Mouse (Mus musculus) kidney, adult 9 months (tissue): Measurements from ENCODE around the gene Lrrc58.
A peak's percentile ranks its signal among the peaks of the same experiment; 100 is the strongest.

Experiments
- DNase-seq: peaks from one replicate; pipeline ENCODE4 v3.0.0; 2022

Lrrc58 gene

DNA sequence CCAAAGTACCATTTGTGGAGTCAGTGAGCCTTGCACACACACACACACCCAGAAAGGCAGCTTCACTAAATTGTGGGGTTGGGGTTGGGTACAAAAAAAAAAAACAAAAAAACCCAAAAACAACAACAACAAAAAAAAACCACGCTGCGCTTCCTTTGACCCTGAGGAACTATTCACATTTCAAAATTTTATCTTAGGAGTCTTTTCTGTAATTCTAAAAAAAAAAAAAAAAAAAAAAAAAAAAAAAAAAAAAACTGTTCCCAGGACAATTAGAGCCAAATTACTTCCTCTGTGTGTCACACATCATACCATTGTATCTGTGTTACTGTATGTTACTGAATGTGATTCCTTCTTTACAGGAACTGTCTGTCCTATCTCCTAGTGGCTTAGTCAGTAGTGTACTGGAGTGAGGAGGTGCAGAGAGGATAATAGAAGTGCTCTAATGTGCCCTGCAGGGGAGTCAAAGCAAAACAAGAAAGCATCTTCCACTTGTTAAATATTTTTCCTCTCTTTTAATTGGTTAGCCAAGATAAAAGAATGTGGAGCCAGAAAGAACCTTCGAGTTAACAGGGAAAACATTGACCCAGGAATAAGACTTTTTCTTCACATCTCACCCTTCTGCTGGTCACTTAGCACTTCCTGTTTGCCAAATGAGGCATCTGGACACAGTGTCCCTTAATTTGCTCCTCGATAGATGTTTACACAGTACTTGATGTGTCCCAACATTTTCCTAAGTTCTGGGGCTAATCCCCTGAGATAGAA is 1.5 kb downstream of the Lrrc58 start:
- DNase-seq = peak; percentile 69

DNA sequence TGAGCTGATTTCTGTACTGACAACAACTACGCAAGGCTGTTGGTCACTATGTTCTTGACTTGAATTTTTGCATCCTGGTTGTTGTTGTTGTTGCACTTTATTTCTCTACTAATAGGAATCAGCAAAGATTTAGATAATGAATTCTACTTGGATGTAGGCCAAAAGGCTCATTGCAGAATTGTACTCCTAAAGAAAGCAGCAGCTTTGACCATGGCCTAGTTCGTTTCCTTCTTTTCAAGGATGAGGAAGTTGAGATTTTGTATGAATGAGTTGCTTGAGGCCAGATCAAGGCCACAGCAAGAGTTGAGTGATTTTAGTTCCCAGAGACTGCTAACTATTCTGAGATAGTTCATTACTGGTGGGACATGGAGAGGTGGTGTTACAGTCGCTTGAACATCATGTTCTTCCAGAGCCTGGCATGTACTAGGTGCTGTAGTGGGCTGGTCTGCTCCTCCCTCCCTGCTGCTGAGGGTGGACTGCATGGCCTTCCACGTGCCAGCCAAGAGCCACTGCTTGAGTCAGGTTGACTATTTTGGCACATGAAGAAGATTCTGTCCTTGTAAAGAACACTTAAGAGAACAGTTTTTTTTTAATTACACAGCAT is 3.0 kb downstream of the Lrrc58 start:
- DNase-seq = peak; percentile 85

DNA sequence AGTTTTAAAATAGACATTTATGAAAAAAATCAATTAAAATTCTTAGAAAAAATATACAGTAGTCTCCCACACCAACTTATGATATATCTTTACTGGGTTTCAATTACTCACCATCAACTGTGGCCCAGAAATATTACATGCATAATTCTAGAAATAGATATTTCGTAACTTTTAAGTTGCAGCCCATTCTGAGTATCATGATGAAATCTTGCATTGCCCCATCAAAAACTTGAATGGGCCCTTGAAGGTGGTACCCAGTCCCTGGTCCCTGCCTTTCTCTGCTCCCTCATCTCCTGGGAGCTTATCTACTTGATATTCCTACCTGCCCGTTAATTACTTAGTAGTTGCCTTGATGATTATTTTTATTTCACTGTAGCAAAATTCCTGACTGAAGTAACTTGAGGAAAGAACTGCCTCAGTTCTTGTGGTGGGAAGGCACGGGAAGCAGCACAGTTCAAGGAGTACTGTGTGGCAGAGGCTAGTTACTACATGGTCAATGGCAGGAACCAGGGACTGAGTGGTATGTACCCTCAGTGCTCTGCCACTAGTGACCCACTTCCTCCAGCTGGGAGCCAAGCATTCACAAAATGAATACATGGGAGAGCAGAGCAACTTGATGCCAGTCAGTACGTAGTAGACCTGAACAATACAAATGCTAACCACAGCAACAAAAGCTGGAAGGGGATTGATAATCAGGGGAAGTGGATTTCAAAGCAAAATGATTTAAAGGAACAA is 6.5 kb downstream of the Lrrc58 start:
- no peak for DNase-seq

- DNase-seq = no peak
Observed at GRCm38 (mm10) chr16:37877406-37877805, 9.2 kb downstream of the Lrrc58 start.

- DNase-seq = no peak
Observed at GRCm38 (mm10) chr16:37878951-37879505, 10.8 kb downstream of the Lrrc58 start.

DNA sequence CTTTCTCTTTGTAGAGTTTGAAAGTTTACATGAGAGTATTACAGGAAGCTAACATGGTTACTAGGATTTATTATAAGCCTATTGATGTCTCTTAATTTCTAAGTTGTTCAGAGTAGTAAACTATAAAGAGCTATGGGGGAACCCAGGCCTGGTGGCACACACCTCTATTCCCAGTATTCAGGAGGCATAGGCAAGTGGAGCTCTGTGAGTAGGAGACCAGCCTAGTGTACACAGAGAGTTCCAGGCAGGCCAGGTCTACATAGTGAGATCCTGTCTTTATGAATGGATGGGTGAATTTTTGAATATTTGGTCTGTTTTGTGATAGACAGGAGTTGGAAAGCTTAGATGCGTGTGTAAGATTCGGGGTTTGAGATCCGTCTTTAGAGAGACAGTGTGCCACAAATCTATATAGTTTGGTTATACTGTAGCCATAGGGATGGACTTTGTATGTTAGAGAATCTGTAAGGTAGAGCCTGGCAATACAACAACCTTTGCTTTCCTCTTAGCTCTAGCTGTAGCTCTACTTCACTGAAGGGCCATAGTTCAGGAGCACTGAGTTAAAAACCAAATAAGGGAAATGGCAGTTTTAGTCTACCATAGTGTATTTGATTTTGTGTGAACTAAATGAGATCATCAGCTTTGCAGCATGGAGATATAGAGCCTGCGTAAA is 11.7 kb downstream of the Lrrc58 start:
- no peak for DNase-seq

- DNase-seq = no peak
Observed at GRCm38 (mm10) chr16:37881168-37881567, 13.0 kb downstream of the Lrrc58 start.

- no peak for DNase-seq
Observed at GRCm38 (mm10) chr16:37888986-37889385, 20.8 kb downstream of the Lrrc58 start.

GRCm38 (mm10) chr16:37892667-37893066 is 24.5 kb downstream of the Lrrc58 start:
- no peak for DNase-seq

GRCm38 (mm10) chr16:37893381-37893780 is 25.2 kb downstream of the Lrrc58 start:
- no peak for DNase-seq

GRCm38 (mm10) chr16:37893942-37894341 is 25.8 kb downstream of the Lrrc58 start:
- no peak for DNase-seq

DNA sequence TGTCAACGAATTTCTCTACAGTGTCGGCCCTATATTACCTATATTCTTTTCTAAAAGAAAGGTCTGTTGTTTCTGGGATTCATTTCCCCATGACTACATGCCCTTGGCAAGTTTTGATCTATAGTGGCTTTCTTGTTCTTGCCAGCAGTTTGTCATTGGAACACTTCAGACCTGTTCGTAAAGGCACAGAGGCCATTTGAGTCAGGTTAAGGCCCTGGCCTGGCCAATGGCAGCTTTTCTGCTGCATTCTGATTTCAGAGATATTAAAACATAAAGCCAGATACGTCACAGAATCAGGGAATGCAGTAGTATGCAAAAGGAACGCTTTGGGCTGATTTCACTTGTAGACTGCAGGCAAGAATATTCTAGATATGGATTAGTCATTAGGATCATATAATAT is 30.6 kb downstream of the Lrrc58 start:
- no peak for DNase-seq

- peak; percentile 58 for DNase-seq
Observed at GRCm38 (mm10) chr16:37899357-37899756, 31.2 kb downstream of the Lrrc58 start.

GRCm38 (mm10) chr16:37901318-37901717 is 33.1 kb downstream of the Lrrc58 start:
- DNase-seq = peak; percentile 85

DNA sequence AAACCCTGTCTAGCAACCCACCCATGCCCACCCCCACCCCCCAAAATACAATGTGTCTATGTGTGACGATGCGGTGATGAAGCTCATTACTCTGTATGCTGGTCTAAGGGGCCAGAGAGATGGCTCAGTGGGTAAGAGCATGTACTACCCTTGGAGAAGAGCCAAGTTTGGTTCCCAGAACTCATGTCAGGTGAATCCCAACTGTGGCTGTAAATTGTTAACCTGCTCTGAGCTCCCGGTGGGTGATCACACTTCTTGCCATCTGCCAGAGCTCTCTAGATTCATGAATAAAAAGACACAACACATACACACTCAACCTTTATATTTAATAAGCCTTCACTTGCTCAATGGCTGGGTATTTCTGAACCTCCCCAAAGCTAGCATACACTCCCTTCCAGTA is 38.3 kb downstream of the Lrrc58 start:
- peak; percentile 76 for DNase-seq

DNA sequence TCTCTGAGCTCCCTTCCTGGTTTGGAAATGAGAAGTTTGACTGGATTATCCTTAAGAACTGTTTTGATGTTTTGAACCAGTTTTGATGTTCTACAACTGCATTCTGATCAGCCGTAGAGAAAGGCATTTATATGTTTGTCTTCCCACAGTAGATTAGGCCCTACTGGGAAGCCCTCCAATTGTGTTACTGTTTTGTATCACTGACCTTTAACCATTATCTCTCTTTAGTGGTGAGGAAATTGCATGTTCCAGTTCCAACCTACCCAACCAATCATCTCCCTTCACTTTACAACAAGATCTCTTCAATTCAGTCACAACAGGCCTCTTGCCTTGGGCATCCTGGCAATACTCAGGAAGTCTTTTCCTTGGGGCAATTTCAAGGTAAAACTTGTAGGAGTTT is 42.9 kb downstream of the Lrrc58 start:
- DNase-seq = no peak

DNA sequence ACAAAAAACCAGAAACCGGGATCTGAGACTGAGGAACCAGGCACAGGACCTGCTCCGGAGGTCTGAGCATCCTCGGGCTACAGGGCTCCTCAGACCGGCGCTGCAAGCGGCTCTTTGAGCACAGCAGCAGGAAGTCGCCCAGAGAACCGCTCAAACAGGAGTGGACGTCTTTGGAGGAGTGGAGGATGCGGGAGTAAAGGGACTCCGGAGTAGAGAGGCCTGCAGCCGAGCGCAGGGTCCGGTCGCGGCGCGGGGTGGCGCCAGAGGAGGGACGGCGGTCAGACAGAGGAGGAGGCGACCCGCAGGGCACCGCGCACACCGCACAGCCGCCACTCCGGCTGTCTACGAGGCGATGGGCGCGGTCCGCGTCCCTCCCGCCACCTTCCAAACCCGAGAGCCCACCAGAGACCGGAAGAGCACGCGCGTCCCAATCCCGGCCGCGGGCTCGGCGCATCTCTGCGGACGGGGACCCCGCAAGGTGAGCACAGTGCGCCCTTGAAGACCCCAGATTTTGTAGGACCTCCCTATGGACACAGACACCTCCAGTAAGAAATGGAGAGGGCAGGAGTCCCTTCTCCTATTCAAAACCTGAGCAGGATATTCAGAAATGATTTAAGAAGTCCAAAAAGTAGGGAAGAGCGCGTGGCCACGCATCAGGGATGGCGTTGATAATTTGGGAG is 48.1 kb downstream of the Lrrc58 start, which contains the start of gene Gpr156:
Gene Gpr156 (plus strand): TSS at position 359 of the 680 bp plus-strand sequence.
- no peak for DNase-seq

DNA sequence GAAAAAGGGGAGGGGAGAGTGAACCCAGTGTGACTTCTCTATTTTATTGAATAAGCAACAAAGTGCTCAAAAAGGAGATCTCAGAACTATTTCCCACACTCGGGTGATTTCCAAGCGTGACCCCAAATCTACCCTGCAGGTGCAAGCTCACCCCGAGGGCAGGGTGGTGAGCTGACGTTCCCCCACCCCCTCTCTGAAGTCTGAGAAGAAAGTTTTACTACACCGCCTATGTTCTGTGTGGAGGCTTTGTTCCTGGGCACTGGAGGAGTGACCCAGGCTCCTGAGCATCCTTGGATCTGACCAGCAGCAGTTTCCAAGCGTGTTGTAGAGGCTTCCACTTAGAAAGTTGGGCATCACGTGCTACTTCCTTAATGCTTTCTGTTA is 48.6 kb downstream of the Lrrc58 start:
- DNase-seq = no peak

DNA sequence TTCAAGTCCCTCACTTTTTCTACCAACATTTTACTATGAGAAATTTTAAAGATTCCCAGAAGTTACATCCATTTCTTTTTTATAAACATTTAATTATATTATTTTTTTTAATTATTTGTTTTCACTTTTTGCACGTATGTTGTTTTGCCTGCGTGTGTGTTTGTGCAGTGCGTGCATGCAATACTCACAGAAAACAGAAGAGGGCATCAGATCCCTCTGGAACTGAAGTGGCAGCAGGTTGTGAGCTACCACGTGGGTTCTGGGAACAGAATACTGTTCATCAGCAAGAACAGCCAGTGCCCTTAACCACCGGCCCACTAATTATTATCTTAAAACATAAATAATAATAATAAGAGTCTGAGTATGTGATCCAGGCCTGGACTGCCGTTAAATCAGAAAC is 50.8 kb downstream of the Lrrc58 start:
- no peak for DNase-seq

GRCm38 (mm10) chr16:37920842-37921409 is 52.7 kb downstream of the Lrrc58 start:
- DNase-seq = no peak

- no peak for DNase-seq
Observed at GRCm38 (mm10) chr16:37926087-37926486, 57.9 kb downstream of the Lrrc58 start.

GRCm38 (mm10) chr16:37927117-37927516 is 58.9 kb downstream of the Lrrc58 start:
- no peak for DNase-seq
